Mouse (Mus musculus) midbrain, embryonic 15.5 days (tissue): ENCODE data around the gene Armc12. TPM values are rescaled to one million over a fixed set of nuclear protein-coding genes. Genes with fewer than 3 reads are reported as not detected.

Source experiments
- ATAC-seq: fragments of 200-750 bp; cut with Nextera tagmentation; replicated peaks from 2 replicates; pipeline ENCODE4 v1.8.0; 2017; ENCODE audit warnings: moderate TSS enrichment
- H3K27ac ChIP-seq: fragments of 300-500 bp; sonication (generic); 2 replicates; pipeline ENCODE4 v1.5.1; 2015; ENCODE audit warnings: mild to moderate bottlenecking, inconsistent platforms
- H3K27me3 ChIP-seq: fragments of 300-500 bp; sonication (generic); replicated peaks from 2 replicates; pipeline ENCODE4 v1.6.1; 2015; ENCODE audit warnings: inconsistent platforms
- H3K36me3 ChIP-seq: fragments of 300-500 bp; sonication (generic); replicated peaks from 2 replicates; pipeline ENCODE4 v1.6.1; 2015; ENCODE audit warnings: inconsistent platforms
- H3K4me1 ChIP-seq: fragments of 300-500 bp; sonication (generic); 2 replicates; pipeline ENCODE4 v1.6.1; 2015; ENCODE audit warnings: inconsistent platforms
- H3K4me2 ChIP-seq: fragments of 300-500 bp; sonication (generic); 2 replicates; pipeline ENCODE4 v1.6.1; 2015; ENCODE audit warnings: inconsistent platforms, mild to moderate bottlenecking, moderate library complexity
- H3K4me3 ChIP-seq: fragments of 300-500 bp; sonication (generic); 2 replicates; pipeline ENCODE4 v1.5.1; 2015; ENCODE audit warnings: mild to moderate bottlenecking, inconsistent platforms
- H3K9ac ChIP-seq: fragments of 300-500 bp; sonication (generic); 2 replicates; pipeline ENCODE4 v1.6.1; 2015; ENCODE audit warnings: mild to moderate bottlenecking, inconsistent platforms
- H3K9me3 ChIP-seq: fragments of 300-500 bp; sonication (generic); 2 replicates; pipeline ENCODE4 v1.6.1; 2016; ENCODE audit warnings: inconsistent platforms
- WGBS: fragments of 180-500 bp; shearing (Covaris S2); methylation state at CpG from one replicate; pipeline ENCODE4 v1.1.7; 2015; ENCODE audit warnings: mixed read lengths; 5-methylcytosine and 5-hydroxymethylcytosine counted together
- microRNA-seq: library from miRNA; unstranded; fragments of <30 nt; microRNA quantifications from one replicate; pipeline ENCODE4, GENCODE M21; 2016
- polyA plus RNA-seq: library from polyadenylated mRNA; unstranded; fragments of >200 nt; fragmentation: Nextera tagmentation; extraction: Ambion mirVana; gene quantifications from 2 replicates; pipeline ENCODE4 v1.2.1, GENCODE M21; 2015

Armc12 gene
- polyA plus RNA-seq, 1 experiment from 2014 or later, result not detected

DNA sequence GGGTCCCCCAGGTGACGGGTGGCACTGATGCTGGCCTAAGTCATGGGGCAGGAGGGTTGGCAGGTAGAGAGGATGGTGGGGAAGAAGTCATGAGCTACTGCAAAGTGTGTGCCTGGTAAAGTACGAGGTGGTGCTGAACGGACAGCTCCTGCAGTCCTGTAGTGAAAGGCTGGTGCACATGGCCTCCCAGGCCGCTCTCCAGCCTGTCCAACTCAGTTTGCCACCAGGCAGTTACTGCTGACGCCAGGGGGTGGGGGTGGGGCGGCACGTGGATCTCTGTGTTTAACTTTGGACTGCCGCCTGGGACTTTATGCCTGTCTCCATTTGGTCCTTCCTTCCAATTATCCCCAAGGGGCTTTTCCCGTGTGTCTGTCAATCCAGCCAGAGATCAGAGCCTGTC, 49.8 kb downstream of the Armc12 start:
- Histone ChIP-seq H3K4me1 (peaks cover 8% of the 10 kb centered on the region; the same call in 1 of the 2 replicates), H3K4me2 (no peak overlapping the region), H3K36me3 (no peaks in the 10 kb centered on the region), H3K27ac (no peak overlapping the region), H3K4me3 (no peak overlapping the region), H3K9me3 (no peaks in the 10 kb centered on the region), H3K27me3 (no peaks in the 10 kb centered on the region), H3K9ac (no peak overlapping the region)
- no peak for ATAC-seq
- WGBS, result 6% methylated on average over 9 of the region's 9 CpGs

- H3K27ac ChIP-seq, result no peak overlapping the region
- H3K27me3 ChIP-seq, result no peaks in the 10 kb centered on the region
- 66% methylated on average over 2 of the region's 2 CpGs for WGBS
- no peak for ATAC-seq
- H3K9ac ChIP-seq, result no peak overlapping the region
- peaks cover 2% of the 10 kb centered on the region; the same call in 1 of the 2 replicates for H3K4me1 ChIP-seq
- no peaks in the 10 kb centered on the region for H3K9me3 ChIP-seq
- no peaks in the 10 kb centered on the region for H3K36me3 ChIP-seq
- no peak overlapping the region for H3K4me2 ChIP-seq
- H3K4me3 ChIP-seq, result no peak overlapping the region
Observed at GRCm38 (mm10) chr17:28581056-28581455, 50.5 kb downstream of the Armc12 start.

GRCm38 (mm10) chr17:28586509-28586908, 55.9 kb downstream of the Armc12 start:
- no peak overlapping the region for H3K4me2 ChIP-seq
- peaks cover 29% of the 10 kb centered on the region for H3K36me3 ChIP-seq
- H3K4me3 ChIP-seq, result no peak overlapping the region
- H3K9ac ChIP-seq, result no peak overlapping the region
- no peaks in the 10 kb centered on the region for H3K4me1 ChIP-seq
- WGBS, result 91% methylated on average over 3 of the region's 3 CpGs
- no peaks in the 10 kb centered on the region for H3K27me3 ChIP-seq
- no peak overlapping the region for H3K27ac ChIP-seq
- H3K9me3 ChIP-seq, result no peaks in the 10 kb centered on the region
- no peak for ATAC-seq

DNA sequence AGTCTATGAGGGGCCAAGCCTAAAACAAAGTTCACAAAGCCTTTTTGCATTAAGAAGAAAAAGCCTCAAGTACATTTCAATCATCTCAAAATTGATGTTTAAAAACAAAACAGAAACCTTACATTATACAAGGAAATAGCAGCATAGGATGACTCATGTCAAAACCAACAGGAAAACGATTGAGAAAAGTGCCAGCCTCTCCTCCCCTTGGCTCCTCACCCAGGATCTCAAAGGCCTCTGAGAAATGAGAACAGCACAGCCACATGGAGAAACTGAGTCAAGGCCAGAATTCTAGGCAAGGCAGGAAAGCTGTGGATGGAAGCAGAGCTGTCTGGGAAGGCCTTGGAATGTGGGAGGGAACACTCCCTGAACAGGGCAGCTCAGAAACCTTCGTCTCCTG, 58.0 kb downstream of the Armc12 start:
- Histone ChIP-seq H3K4me2 (no peak overlapping the region), H3K9ac (no peak overlapping the region), H3K4me1 (no peaks in the 10 kb centered on the region), H3K9me3 (no peaks in the 10 kb centered on the region), H3K27me3 (no peaks in the 10 kb centered on the region), H3K27ac (no peak overlapping the region), H3K4me3 (no peak overlapping the region), H3K36me3 (peaks cover 42% of the 10 kb centered on the region)
- no peak for ATAC-seq
- WGBS, result 76% methylated on average over 2 of the region's 2 CpGs

Small RNA genes lying within 50 kb of the gene (microRNA-seq; reads per million reads assigned to microRNA genes)
- gene Gm25195 (not detected), gene Mir6969 (not detected)

Other genes with a start within 250 kb of the Armc12 start
- 27.8 and 28.5 TPM in 2 replicates for gene Fance, start 217.3 kb upstream of the Armc12 start, polyA plus RNA-seq
- gene Rpl10a, start 202.3 kb upstream of the Armc12 start, polyA plus RNA-seq, result 307 and 313 TPM in 2 replicates
- 1.4 and 2.1 TPM in 2 replicates for gene Tead3, start 180.0 kb upstream of the Armc12 start, polyA plus RNA-seq
- 1.3 and 1.9 TPM in 2 replicates for gene Tulp1, start 165.6 kb upstream of the Armc12 start, polyA plus RNA-seq
- gene Fkbp5, start 13.3 kb upstream of the Armc12 start, polyA plus RNA-seq, result 37.3 and 39.8 TPM in 2 replicates
- gene Clpsl2, start 18.6 kb downstream of the Armc12 start, polyA plus RNA-seq, result not detected in 2 replicates
- gene Clps, start 30.0 kb downstream of the Armc12 start, polyA plus RNA-seq, result 0.36 TPM in 1 of 2 replicates, not detected in the other
- gene Lhfpl5, start 44.8 kb downstream of the Armc12 start, polyA plus RNA-seq, result 11.3 and 11.4 TPM in 2 replicates
- gene Srpk1, start 91.9 kb downstream of the Armc12 start, polyA plus RNA-seq, result 88.2 and 91.3 TPM in 2 replicates
- gene Slc26a8, start 159.4 kb downstream of the Armc12 start, polyA plus RNA-seq, result 1.4 and 1.5 TPM in 2 replicates
- 27.5 and 27.7 TPM in 2 replicates for gene Mapk14, start 160.5 kb downstream of the Armc12 start, polyA plus RNA-seq
- 2.4 TPM in 2 replicates for gene AC170998.1, start 195.3 kb downstream of the Armc12 start, polyA plus RNA-seq
- 0.86 and 1.1 TPM in 2 replicates for gene Mapk13, start 238.5 kb downstream of the Armc12 start, polyA plus RNA-seq